In the genomic region with DNA sequence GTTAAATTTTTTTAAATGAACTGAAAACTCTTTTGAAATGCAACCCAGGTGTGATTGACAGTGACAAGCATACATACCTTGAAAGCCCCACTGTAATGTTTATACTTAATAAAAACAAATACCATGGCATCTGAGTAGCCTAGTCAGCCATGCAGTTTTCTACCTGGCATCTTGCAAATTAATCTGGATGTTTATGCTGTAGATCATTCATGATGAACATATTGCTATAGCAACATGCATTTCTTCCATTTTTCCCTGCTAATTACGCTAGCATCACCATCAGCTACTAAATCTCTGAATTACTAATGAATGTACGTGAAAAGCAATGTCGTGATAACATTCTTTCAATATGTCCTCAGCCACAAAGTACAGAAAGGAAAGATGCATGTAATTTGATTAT, we compare ENCODE assay signal across 15 mouse cellular contexts.
"Had no signal": no experiment of that assay in that cellular context is flagged by ENCODE, and none has a peak within 500 bp of the region (broad histone marks: within the 10 kb centered on the region; RNA-seq: fewer than 3 reads in every experiment).

No protein-coding gene starts in this region.

- H3K9me3 ChIP-seq: megakaryocyte, embryonic 14.5 days; midbrain, embryonic 13.5 days; neural tube, embryonic 12.5 days; stomach, embryonic 15.5 days had no signal

- H3K4me1 ChIP-seq: midbrain, embryonic 13.5 days; neural tube, embryonic 12.5 days; stomach, embryonic 15.5 days had no signal

- H3K27me3 ChIP-seq: megakaryocyte, embryonic 14.5 days; midbrain, embryonic 13.5 days; neural tube, embryonic 12.5 days; stomach, embryonic 15.5 days had no signal

- H3K9ac ChIP-seq: lung, embryonic 14.5 days; midbrain, embryonic 13.5 days; neural tube, embryonic 12.5 days; stomach, embryonic 15.5 days had no signal

- H3K27ac ChIP-seq: midbrain, embryonic 13.5 days; neural tube, embryonic 12.5 days; stomach, embryonic 15.5 days; stomach, postnatal 0 days had no signal

- H3K36me3 ChIP-seq: midbrain, embryonic 13.5 days; neural tube, embryonic 12.5 days; stomach, embryonic 15.5 days had no signal

- DNase-seq: lung, adult 18-20 months; lung, embryonic 14.5 days; lung, postnatal 10 days; lung, postnatal 4 days; right cerebral cortex, postnatal 14 days; thymus, adult 2 months; thymus, postnatal 25 days; thymus, postnatal 4 days had no signal

- H3K4me2 ChIP-seq: lung, embryonic 14.5 days; midbrain, embryonic 11.5 days; midbrain, embryonic 13.5 days; neural tube, embryonic 12.5 days; stomach, embryonic 15.5 days had no signal

- H3K4me3 ChIP-seq: megakaryocyte, embryonic 14.5 days; midbrain, embryonic 13.5 days; neural tube, embryonic 12.5 days; stomach, embryonic 15.5 days had no signal

- ATAC-seq: midbrain, embryonic 13.5 days; midbrain, embryonic 16.5 days had no signal
